Mouse (Mus musculus) CH12.LX (cell line): ENCODE data around the gene Gm12216.

Source experiments
- CTCF ChIP-seq, 2 experiments: IDR thresholded peaks in 1 of 2; conservative IDR thresholded peaks in 1 of 2; 2 replicates each; pipeline ENCODE4 v1.5.1; 2011 to 2012; ENCODE audit warnings: low read depth in 2 of 2, low read length in 2 of 2, improper control_type of control experiment in 1 of 2, inconsistent platforms in 1 of 2, mild to moderate bottlenecking in 1 of 2, moderate library complexity in 1 of 2
- ETS1 ChIP-seq: conservative IDR thresholded peaks from 2 replicates; pipeline ENCODE4 v1.6.1; 2012; ENCODE audit warnings: low read depth, mild to moderate bottlenecking, inconsistent platforms, low read length, improper control_type of control experiment, moderate library complexity
- MAX ChIP-seq: IDR thresholded peaks from 2 replicates; pipeline ENCODE4 v1.6.1; 2011; ENCODE audit warnings: low read length, improper control_type of control experiment
- MEF2A ChIP-seq: IDR thresholded peaks from 2 replicates; pipeline ENCODE4 v1.6.1; 2014; ENCODE audit warnings: low read depth, mild to moderate bottlenecking, inconsistent platforms, low read length, improper control_type of control experiment, borderline replicate concordance
- MYC ChIP-seq: IDR thresholded peaks from 2 replicates; pipeline ENCODE4 v1.6.1; 2011; ENCODE audit warnings: low read depth, mild to moderate bottlenecking, improper control_type of control experiment, low read length
- NELFE ChIP-seq: IDR thresholded peaks from 2 replicates; pipeline ENCODE4 v1.6.1; 2011; ENCODE audit warnings: low read depth, low read length, improper control_type of control experiment
- PAX5 ChIP-seq: IDR thresholded peaks from 2 replicates; pipeline ENCODE4 v1.6.1; 2012; ENCODE audit warnings: low read length, inconsistent platforms, mixed read lengths
- POLR2A ChIP-seq: IDR thresholded peaks from 2 replicates; pipeline ENCODE4 v1.6.1; 2011; ENCODE audit warnings: low read depth, mild to moderate bottlenecking, improper control_type of control experiment, low read length
- POLR2AphosphoS2 ChIP-seq: IDR thresholded peaks from 2 replicates; pipeline ENCODE4 v1.6.1; 2011; ENCODE audit warnings: low read depth, low read length, improper control_type of control experiment
- RAD21 ChIP-seq: IDR thresholded peaks from 2 replicates; pipeline ENCODE4 v1.6.1; 2011; ENCODE audit warnings: low read depth, mild to moderate bottlenecking, low read length, improper control_type of control experiment, moderate library complexity
- UBTF ChIP-seq: IDR thresholded peaks from 2 replicates; pipeline ENCODE4 v1.6.1; 2012; ENCODE audit warnings: low read depth, mild to moderate bottlenecking, inconsistent platforms, low read length, improper control_type of control experiment, moderate library complexity
- USF2 ChIP-seq: conservative IDR thresholded peaks from 2 replicates; pipeline ENCODE4 v1.6.1; 2011; ENCODE audit warnings: low read depth, low read length, improper control_type of control experiment
- ZMIZ1 ChIP-seq: IDR thresholded peaks from 2 replicates; pipeline ENCODE4 v1.6.1; 2012; ENCODE audit warnings: low read depth, mild to moderate bottlenecking, inconsistent platforms, low read length, improper control_type of control experiment

GRCm38 (mm10) chr11:53890225-53890624 lies 31.2 kb upstream of the Gm12216 start:
- TF ChIP-seq RAD21 = no peak
- TF ChIP-seq ZMIZ1 = no peak
- TF ChIP-seq POLR2A = no peak
- TF ChIP-seq MEF2A = no peak
- TF ChIP-seq ETS1 = no peak
- TF ChIP-seq USF2 = no peak
- TF ChIP-seq PAX5 = no peak
- no peak for TF ChIP-seq NELFE
- no peak for TF ChIP-seq POLR2AphosphoS2
- no peak for TF ChIP-seq CTCF (conservative IDR thresholded peaks at IDR 0.05 in 1 of 2, IDR thresholded peaks at IDR 0.05 in 1 of 2; ENCODE audit: low read depth in 2 of 2, low read length in 2 of 2)
- no peak for TF ChIP-seq MAX
- TF ChIP-seq MYC = no peak
- TF ChIP-seq UBTF = no peak
